Mouse (Mus musculus) leukemia stem cell, adult 10-12 weeks (primary cell): Measurements from ENCODE around the gene Pdhx. TPM values are rescaled to one million over a fixed set of nuclear protein-coding genes. Genes with fewer than 3 reads are reported as not detected.

Experiments
- polyA plus RNA-seq: library from polyadenylated mRNA; stranded (reverse); fragments of >175 nt; gene quantifications from 2 replicates; pipeline ENCODE4 v1.2.3, GENCODE M21; 2012; ENCODE audit warnings: low replicate concordance

The Pdhx gene
- 3.4 and 6.1 TPM in 2 replicates for polyA plus RNA-seq

DNA sequence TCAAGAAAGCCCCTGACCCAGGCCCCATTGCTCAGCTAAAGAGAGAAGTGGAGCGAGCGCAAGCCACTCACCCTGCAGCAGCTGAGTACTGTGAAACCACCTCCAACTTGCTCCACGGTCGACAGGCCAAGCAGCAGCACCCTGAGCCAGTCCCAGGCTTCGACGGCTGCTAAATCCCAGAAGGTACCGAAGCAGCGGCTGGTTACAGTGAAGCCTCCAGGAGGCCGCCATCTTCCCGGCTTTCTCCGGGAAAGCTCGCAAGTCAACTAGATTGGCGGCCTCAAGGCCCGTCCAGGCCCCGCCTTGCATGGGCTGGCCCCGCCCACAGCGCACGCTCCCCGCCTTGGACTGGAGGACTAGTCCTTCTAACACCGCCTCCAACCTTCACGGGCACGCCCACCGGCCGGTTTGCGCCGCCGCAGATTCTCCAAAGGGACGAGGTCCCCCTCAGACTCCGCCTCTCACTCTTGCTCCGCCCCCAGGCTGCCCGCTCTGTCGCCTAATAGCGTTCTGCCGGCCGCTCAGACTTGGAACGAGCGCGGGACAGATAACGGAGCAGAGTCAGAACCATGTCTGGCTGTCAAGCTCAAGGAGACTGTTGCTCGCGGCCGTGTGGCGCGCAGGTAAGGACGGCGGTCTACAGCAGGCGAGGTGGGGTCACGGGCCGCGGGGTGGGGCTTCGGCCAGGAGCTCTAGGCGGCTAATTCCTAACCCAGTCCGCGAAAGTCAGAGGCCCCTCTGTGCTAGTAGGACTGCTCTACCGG, at the start of gene Pdhx, which contains the start of gene Apip:
TSS of gene Pdhx (minus strand) at position 295 of the 764 bp plus-strand sequence.
TSS of gene Apip (plus strand) at position 457 of the 764 bp plus-strand sequence.

Other genes with a start within 250 kb of the Pdhx start
- gene Cd44, start 171.8 kb downstream of the Pdhx start, polyA plus RNA-seq, result 5.9 and 14.4 TPM in 2 replicates
- gene Apip, start 162 bp upstream of the Pdhx start, polyA plus RNA-seq, result 0.98 and 11.2 TPM in 2 replicates
- not detected in 2 replicates for gene Ehf, start 229.8 kb upstream of the Pdhx start, polyA plus RNA-seq